Mouse (Mus musculus): ENCODE measurements around the gene Rnf223. TPM values are rescaled to one million over a fixed set of nuclear protein-coding genes. Genes with fewer than 3 reads are reported as not detected.

Rnf223 gene
- polyA plus RNA-seq, 1 experiment from 2014 or later: 7.7 TPM

DNA sequence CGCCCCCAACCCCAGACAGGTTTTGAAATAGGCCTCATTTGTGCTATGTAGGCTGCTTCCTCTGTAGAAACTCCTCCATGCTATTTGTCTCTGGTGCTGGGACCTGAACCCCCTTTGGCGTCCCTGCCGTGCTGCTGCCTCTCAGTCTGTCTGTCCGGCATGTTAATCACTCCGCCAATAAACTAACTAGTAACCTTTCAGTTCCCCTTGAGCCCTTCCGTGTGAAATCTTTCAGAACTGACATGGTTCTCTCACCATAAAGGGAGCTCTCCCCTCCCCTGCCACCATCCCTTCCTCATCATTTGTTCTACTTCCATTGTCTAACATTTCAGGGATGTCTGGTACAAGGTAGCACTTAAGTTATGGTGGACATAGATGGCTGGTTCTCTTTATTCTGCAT, 30.9 kb upstream of the Rnf223 start:
- ATAC-seq (ENCODE audit: low FRiP score, low TSS enrichment) (no peak), DNase-seq (ENCODE audit: low spot score) (no peak)
- 67% methylated on average over 6 of the region's 6 CpGs for WGBS
- no peak for TF ChIP-seq EP300 (optimal IDR thresholded peaks at IDR 0.05)
- no peak for TF ChIP-seq CTCF (IDR thresholded peaks at IDR 0.05; ENCODE audit: low read depth)
- no peaks in the 10 kb centered on the region for H3K9me3 ChIP-seq (ENCODE audit: control insufficient read depth, low read length)
- no peaks in the 10 kb centered on the region for H3K4me1 ChIP-seq (replicated peaks; ENCODE audit: control insufficient read depth, insufficient read depth)
- H3K4me3 ChIP-seq (ENCODE audit: low read depth, low read length): no peak overlapping the region
- no peaks in the 10 kb centered on the region for H3K27me3 ChIP-seq (ENCODE audit: control insufficient read depth, insufficient read depth, low read length)
- H3K9ac ChIP-seq (ENCODE audit: low read length): no peak overlapping the region
- H3K4me2 ChIP-seq (replicated peaks; ENCODE audit: low read depth): no peak overlapping the region
- no peaks in the 10 kb centered on the region for H3K36me3 ChIP-seq (ENCODE audit: control insufficient read depth, insufficient read depth, low read length)
- H3K27ac ChIP-seq (replicated peaks): no peak overlapping the region

DNA sequence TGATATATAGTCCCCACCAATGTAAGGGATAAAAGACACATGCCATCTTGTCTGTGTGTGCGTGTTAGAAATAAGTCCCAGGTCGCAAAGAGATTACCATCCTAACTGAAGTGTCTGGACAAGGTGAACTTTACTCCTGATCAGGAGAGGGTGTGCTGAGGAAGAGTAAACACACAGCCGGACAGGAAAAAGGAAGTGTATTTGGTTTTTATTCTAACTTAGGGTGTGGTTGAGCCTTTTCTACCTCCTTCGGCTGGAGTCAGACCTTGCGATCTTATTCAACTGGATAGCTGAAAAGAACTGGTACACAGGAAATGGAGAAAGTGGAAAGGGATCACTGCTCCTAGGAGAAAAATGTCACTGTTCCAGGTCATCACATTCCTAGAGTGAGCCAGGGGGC, 29.8 kb upstream of the Rnf223 start:
- ATAC-seq (ENCODE audit: low FRiP score, low TSS enrichment) (peak; percentile 84), DNase-seq (ENCODE audit: low spot score) (no peak)
- 45% methylated on average over 5 of the region's 5 CpGs for WGBS
- Histone ChIP-seq H3K9ac (ENCODE audit: low read length) (no peak overlapping the region), H3K9me3 (ENCODE audit: control insufficient read depth, low read length) (no peaks in the 10 kb centered on the region), H3K4me3 (ENCODE audit: low read depth, low read length) (no peak overlapping the region), H3K36me3 (ENCODE audit: control insufficient read depth, insufficient read depth, low read length) (no peaks in the 10 kb centered on the region), H3K4me2 (replicated peaks; ENCODE audit: low read depth) (no peak overlapping the region), H3K4me1 (replicated peaks; ENCODE audit: control insufficient read depth, insufficient read depth) (no peaks in the 10 kb centered on the region), H3K27ac (replicated peaks) (peak overlapping the region; percentile 59), H3K27me3 (ENCODE audit: control insufficient read depth, insufficient read depth, low read length) (no peaks in the 10 kb centered on the region)
- TF ChIP-seq CTCF (IDR thresholded peaks at IDR 0.05; ENCODE audit: low read depth) (no peak), EP300 (optimal IDR thresholded peaks at IDR 0.05) (no peak)

DNA sequence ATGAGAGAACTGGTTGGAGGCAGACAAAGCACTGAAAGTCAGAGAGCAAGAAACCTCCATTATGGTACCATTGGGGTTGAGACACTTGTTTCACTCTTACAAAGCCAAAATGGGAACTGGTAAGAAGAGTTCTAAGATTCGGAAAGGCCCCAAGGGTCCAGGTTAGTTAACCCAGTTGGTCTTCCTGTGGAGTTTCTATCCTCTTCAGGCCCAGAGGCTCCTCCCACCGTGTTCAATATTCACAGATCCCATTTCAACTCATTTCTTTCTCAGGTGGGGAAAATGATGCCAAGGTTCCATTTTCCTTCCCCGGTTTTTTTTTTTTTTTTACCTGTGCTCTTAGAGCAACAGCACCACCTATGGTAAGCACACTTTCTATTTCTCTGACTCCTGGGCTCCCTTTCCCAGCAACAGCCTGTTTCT, 28.8 kb upstream of the Rnf223 start:
- WGBS: 37% methylated on average over 3 of the region's 3 CpGs
- DNase-seq (ENCODE audit: low spot score) (peak; percentile 54), ATAC-seq (ENCODE audit: low FRiP score, low TSS enrichment) (no peak; the same call in 1 of the 2 replicates)
- Histone ChIP-seq H3K4me3 (ENCODE audit: low read depth, low read length) (no peak overlapping the region), H3K9me3 (ENCODE audit: control insufficient read depth, low read length) (no peaks in the 10 kb centered on the region), H3K27ac (replicated peaks) (peak overlapping the region; percentile 59; the same call in 1 of the 2 replicates), H3K9ac (ENCODE audit: low read length) (no peak overlapping the region), H3K27me3 (ENCODE audit: control insufficient read depth, insufficient read depth, low read length) (no peaks in the 10 kb centered on the region), H3K4me1 (replicated peaks; ENCODE audit: control insufficient read depth, insufficient read depth) (no peaks in the 10 kb centered on the region), H3K4me2 (replicated peaks; ENCODE audit: low read depth) (no peak overlapping the region), H3K36me3 (ENCODE audit: control insufficient read depth, insufficient read depth, low read length) (no peaks in the 10 kb centered on the region)
- TF ChIP-seq EP300 (optimal IDR thresholded peaks at IDR 0.05) (no peak), CTCF (IDR thresholded peaks at IDR 0.05; ENCODE audit: low read depth) (peak; percentile 71)

DNA sequence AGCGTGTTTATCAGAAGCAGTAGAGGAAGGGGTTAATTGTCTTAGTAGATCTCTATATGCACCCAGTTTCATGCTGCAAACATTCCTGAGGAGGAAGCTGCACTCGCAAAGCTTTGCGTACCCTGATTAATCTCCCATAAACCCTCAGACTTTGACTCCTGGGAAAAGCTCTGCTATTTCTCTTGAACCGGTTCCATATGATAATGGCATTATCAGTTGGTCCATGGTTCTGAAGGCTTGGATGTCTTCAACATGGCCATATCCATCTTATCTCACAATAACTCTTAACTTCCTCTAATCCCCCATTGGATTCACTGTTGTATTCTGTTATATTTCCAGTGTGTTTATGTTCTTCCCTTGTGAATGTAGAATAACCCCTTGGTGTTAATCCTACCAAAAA, 27.0 kb upstream of the Rnf223 start:
- no peaks in the 10 kb centered on the region for H3K27me3 ChIP-seq (ENCODE audit: control insufficient read depth, insufficient read depth, low read length)
- H3K27ac ChIP-seq (replicated peaks): no peak overlapping the region
- no peaks in the 10 kb centered on the region for H3K36me3 ChIP-seq (ENCODE audit: control insufficient read depth, insufficient read depth, low read length)
- no peak overlapping the region for H3K4me2 ChIP-seq (replicated peaks; ENCODE audit: low read depth)
- DNase-seq (ENCODE audit: low spot score): no peak
- H3K9me3 ChIP-seq (ENCODE audit: control insufficient read depth, low read length): no peaks in the 10 kb centered on the region
- no peaks in the 10 kb centered on the region for H3K4me1 ChIP-seq (replicated peaks; ENCODE audit: control insufficient read depth, insufficient read depth)
- 56% methylated on average over 4 of the region's 4 CpGs for WGBS
- H3K4me3 ChIP-seq (ENCODE audit: low read depth, low read length): no peak overlapping the region
- H3K9ac ChIP-seq (ENCODE audit: low read length): no peak overlapping the region
- ATAC-seq (ENCODE audit: low FRiP score, low TSS enrichment): no peak
- no peak for TF ChIP-seq CTCF (IDR thresholded peaks at IDR 0.05; ENCODE audit: low read depth)
- no peak for TF ChIP-seq EP300 (optimal IDR thresholded peaks at IDR 0.05)

DNA sequence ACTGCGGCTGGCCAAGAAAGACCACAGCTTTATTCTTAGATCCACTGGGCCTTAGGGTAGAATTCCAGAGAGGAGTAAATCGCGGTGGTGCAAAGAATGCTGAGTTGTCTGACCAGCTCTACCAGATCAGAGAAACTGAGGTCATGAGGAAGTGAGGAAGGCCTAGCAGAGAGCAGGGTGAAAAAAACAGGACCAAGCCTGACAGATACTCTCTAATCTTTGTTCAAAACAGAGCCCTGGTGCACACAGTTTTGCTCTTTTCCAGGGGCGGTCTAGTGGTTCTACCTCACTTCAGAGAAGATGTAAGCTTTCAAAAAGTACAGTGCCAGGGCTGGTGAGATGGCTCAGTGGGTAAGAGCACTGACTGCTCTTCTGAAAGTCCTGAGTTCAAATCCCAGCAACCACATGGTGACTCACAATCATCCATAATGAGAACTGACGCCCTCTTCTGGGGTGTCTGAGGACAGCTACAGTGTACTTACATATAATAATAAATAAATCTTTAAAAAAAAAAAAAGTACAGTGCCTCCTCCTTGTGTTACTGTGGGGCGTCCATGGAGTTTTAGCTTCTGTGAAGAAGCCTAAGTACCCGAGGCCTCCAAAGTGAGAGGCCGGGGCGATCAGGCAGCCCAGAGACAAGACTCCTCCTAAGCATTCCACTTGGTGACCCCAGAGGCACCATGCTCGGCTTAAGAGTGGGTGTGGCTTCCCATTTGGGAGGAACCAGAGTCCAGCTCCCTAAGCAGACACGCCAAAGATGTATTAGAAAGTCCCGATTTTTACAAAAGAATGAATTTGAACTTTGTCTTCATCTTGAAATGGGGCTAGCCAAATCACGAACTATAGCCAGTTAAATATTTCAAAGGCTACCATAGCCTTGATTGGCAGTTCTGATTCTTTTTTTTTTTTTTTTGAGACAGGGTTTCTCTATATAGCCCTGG, 21.4 kb upstream of the Rnf223 start:
- Histone ChIP-seq H3K27ac (replicated peaks) (peak overlapping the region; percentile 70), H3K36me3 (ENCODE audit: control insufficient read depth, insufficient read depth, low read length) (no peaks in the 10 kb centered on the region), H3K4me2 (replicated peaks; ENCODE audit: low read depth) (peak overlapping the region; percentile 61), H3K9ac (ENCODE audit: low read length) (peak overlapping the region; percentile 61), H3K4me3 (ENCODE audit: low read depth, low read length) (peak overlapping the region; percentile 69), H3K27me3 (ENCODE audit: control insufficient read depth, insufficient read depth, low read length) (no peaks in the 10 kb centered on the region), H3K9me3 (ENCODE audit: control insufficient read depth, low read length) (no peaks in the 10 kb centered on the region), H3K4me1 (replicated peaks; ENCODE audit: control insufficient read depth, insufficient read depth) (peaks cover 4% of the 10 kb centered on the region; the same call in 1 of the 2 replicates)
- 14% methylated on average over 13 of the region's 13 CpGs for WGBS
- DNase-seq (ENCODE audit: low spot score): peak; percentile 51
- TF ChIP-seq CTCF (IDR thresholded peaks at IDR 0.05; ENCODE audit: low read depth) (peak; percentile 36), EP300 (optimal IDR thresholded peaks at IDR 0.05) (no peak)
- peak; percentile 15; the same call in 1 of the 2 replicates for ATAC-seq (ENCODE audit: low FRiP score, low TSS enrichment)
